Mouse (Mus musculus) hindlimb bud, embryonic 11.5 days (tissue): ENCODE data around the gene Supt5.

Source experiments
- DNase-seq: peaks from one replicate; pipeline ENCODE4 v3.0.0-alpha.2; 2012; ENCODE audit warnings: low read depth, low spot score; ENCODE audit errors: extremely low spot score

Gene Supt5

DNA sequence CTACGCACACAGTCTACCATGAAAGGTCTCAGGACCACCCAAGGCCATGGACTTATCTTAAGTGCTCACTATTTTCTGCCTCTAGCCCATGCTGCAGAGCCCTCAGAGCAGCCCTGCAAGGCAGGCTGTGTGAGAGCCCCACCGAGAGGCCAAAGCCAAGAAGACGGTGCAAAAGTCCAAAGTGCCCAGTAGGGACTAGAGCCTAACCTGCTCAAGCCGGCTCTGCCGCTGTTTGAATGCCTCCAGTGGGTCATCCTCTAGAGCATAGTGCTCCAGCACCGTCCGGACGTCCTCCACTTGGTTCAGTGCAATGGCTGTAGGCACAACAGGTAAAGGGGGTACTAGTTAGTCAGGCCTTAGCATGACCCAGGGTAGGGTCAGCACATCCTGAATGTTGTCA lies 32.3 kb downstream of the Supt5 start:
- no peak for DNase-seq

DNA sequence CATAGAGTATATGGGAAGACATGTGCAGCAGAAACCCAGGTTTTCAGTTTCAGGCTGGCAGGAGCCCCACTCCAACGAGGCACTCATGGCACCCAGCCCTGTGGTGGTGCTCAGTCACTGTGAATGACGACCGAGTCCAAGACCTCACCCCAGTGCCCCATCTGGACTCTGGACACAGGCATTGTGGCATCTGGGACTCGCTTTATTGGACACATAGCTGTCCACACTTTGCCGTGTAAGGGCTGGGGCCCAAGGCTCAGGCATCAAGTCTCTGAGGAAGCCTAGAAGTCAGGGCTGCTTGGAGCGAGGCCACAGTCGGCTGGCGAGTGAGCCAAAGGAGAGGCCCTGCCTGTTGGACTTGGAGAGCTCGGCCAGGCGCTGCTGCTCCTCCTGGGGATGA lies 32.9 kb downstream of the Supt5 start:
- DNase-seq: no peak

DNA sequence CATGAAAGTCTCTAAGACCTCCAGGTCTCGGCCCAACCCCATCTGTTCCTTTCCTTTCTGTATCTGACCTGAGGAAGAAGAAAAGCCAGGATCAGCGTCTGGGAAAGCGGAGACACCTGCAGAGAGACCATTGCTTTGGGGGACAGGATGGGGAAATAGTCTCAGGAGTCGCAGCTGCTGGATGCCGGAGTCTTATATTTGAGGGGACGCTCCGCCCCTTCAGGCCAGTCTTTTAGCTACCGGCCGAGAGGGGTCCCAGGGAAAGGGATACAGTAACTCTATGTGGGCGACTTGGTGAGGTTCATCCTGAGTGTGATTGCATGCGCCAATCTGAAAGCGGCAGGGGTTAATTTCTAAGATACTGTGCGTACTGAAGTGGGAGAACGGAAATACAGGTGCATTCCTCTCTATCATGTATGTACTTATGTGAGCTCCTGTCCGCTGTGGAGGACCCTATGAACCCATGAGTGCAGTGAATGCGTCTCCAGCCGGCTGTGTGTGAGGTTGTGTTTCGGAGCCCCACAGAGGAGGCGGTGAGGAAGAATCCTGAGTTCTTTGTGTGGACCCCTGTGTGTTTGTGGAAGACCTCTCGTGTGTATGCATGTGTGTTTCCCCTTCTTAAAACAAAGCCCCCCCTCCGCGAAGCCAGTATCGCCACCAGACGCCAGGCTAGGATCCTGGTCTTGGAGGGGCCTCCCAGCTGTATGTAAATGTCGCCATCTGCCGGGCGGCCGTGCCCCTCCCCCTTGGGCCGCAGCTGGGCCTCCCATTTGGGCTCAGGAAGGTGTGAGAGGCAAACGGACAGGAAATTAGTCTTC lies 36.7 kb downstream of the Supt5 start, which contains the start of gene Dll3:
Dll3 (minus strand) TSS at position 623 of the 818 bp plus-strand sequence.
- DNase-seq: no peak

DNA sequence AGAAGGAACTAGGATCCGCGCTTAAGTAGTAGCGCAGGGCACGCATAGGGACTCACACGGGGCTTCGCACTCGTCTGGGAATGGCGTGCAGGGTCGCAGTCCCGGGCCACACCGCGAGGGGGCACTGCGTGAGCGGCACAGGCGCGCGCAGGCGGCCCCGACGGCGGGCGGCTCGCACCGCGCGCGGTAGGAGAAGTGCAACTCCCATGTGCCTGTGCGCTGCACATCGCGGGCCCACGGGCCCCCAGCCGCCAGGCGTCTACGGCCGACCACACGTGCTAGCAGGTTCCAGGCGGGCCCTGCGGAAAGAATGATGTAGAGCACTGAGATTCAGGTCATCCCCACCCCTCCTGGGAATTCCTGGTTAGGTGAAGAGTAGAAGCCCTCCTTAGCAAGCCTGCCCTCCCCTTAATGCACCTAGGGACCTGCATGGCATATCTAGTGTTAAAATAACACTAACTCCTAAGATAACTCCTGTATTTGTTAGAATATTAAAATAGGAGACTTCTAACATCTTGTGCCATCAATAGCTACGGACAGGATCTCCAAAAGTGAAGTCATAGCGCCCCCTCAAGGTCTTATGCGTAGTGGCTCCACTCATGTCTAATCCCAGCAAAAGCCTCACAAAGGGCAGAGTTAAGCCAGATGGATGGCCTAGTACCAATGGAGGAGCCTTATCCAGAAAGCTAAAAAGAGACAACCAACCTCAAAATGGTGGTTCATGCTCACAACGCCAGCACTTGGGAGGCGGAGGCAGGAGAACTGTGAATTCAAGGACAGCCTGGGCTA lies 39.5 kb downstream of the Supt5 start:
- peak; percentile 54 for DNase-seq

DNA sequence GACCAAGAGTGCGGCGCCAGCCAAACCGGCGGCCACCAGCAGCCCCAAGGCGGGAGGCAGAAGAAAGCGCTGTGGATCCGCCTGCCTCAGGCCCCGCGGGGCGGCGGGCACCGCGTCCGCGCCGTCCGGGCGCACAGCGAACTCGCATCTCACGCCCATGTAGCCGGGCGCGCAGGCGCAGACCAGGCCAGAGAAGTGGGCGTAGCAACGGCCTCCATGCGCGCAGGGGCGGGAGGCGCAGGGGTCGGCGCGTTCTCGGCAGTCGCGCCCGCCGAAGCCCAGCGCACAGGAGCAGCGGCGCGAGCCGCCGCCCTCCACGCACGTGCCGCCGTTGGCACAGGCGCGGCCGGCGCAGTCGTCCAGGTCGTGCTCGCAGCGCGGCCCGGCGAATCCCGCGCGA lies 44.1 kb downstream of the Supt5 start:
- DNase-seq: peak; percentile 46

DNA sequence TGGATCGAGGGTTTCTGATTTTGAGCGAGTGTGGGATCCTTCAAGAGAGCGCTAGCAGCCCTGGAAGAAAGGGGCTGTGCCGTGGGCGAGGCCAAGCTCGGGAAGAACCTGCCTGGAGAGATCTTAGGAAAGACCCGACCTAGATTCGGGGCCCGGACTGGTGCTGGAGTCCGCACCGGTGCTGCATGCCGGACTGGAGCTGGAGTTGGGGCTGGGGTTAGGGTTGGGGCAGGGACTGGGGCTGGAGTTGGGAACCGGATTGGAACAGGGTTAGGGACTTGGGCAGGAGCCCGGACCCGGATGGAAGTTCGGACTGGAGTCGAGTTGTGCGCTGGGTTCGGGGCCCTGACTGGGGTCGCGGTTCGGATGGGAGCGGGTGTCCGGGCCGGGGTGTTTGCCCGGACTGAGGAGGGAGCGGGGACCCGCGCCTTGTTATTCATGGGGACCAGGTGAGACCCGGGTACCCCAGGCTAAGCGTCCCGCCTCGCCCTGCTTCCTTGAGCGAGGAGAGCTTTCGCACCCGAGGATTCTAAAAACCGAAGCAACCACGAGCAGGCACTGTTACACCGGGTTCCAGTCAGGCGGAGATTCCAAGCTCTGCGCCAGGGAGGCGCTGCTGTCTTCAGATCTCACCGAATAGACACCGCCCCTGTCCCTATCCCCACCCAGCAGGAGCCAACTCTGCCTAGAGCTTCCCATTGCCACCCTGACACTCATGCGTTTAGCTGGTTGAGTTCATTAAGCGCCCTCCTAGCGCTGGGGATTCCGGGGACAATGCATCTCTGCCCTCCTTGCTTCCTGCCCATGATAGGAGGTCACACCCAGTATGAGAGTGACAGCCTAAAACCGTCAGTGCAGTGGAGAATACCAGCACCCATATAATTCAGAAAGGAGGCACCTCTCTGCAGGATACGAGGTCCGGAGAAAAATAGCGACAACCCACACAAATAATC lies 47.6 kb downstream of the Supt5 start, which contains the start of gene Selenov:
Selenov (minus strand) TSS at position 549 of the 953 bp plus-strand sequence.
- no peak for DNase-seq

DNA sequence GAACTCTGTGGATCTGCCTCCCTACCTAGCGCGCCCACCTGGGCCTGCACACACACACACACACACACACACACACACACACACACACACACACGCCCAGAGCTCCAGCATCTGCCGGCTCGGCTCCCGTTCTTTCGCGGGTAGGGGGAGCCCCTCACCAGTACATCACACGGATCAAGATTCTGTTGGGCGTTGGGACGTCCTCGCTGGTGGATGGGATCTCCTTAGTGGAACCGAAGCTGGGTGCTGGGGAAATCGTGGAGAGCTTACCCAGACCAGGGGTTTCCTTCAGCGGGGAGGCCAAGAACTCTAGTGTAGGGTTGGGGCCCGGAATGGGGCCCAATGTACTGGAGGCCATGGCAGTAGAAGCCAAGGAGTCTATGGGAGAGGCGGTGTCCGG lies 48.4 kb downstream of the Supt5 start:
- no peak for DNase-seq

DNA sequence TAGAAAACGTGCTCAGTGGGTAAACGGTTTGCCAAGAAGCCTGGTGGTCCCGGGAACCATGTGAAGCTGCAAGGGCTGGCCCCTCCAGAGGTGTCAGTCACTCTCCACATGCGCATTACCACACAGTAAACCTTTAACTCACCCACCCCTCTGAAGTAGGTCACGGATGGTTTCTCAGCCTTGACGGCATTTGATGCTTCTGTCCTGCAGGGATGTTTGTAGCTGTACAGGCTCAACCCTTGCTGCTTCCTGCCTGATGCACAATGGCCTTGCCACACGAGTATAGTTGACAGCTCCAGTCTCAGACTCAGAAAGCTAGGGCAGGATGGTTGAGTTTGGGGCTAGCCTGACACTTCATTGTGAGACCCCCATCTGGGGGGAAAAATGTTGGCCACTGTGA lies 57.9 kb downstream of the Supt5 start:
- DNase-seq: no peak

DNA sequence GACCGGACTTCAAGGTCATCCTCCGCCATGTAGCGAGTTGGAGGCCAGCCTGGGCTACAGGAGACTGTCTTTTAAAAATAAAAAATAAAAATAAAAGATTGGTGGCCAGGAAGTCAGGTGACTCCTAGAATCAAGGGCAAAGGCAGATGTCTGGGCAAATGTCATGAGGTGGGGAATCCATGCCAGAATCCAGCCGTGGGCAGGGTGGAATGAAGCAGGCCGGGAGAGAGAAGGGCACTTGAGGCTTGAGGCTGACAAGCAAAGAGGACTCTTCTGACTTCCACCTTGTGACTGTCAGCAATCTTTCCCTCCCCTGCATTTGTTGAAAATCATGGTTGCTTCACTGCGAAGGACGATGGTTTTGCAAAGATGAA lies 60.3 kb downstream of the Supt5 start:
- DNase-seq: no peak

DNA sequence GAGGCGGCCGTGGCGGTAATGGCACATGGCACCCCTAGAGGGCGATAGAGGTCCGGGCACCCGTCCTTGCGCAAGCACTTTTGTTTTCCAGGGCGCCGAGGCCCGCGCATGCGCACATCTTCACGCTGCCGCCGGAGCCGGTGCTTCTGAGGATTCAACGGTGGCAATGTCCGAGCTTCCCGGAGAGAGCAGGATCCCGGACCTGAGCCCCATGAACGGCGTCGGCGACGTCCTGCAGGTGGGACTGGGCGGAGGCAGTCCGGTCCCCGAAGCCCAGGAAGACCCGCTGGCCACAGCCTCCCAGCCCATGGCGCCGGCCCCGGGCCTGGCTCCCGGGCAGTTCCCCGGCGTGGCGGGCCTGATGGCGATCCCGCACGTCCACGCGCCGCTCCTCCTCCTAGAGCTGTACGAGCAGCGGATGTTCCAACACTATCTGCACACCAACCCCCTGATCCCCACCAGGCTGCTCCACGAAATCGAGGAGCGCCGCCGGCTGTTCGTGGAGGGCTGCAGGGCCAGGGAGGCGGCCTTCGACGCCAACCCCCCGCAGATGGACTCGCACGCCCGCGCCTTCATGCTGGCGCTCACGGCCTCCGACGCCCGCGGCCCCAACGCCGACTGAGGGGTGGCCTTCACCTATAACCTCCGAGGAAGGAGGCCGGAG lies 60.8 kb downstream of the Supt5 start, which contains the start of gene Eid2b:
Eid2b (plus strand) TSS at position 125 of the 664 bp plus-strand sequence.
- peak; percentile 83 for DNase-seq

DNA sequence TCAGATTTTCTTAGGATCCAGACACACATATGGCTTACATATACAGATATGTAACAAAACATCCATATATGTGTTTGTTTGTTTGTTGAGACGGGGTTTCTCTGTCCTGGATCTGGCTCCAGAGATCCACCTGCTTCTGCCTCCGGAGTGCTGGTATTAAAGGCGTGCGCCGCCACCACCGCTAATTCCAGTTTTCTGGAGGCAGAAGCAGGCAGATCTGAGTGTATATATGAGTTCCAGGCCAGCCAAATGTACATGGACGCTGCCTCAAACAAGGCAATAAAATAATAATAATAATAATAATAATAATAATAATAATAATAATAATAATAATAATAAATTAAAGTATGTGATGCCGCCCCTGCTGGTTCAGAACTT lies 61.3 kb downstream of the Supt5 start:
- DNase-seq: no peak

DNA sequence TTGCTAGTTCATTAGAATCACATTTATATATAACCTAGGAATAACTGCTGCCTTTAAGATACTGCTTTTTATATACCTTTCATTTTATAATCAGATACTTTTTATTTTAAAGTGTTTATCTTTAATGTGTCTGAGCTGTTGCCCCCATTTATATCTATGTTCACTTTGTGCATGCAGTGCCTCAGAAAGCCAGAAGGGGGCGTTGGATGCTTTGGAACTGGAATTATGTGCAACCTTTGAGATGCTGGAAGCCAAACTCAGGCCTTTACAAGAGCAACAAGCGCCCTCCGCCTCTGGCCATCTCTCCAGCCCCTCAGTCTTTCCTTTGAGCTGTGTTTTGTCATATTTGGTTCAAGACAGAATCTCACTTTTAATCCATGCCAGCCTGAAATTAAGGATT lies 66.8 kb downstream of the Supt5 start:
- DNase-seq: no peak

DNA sequence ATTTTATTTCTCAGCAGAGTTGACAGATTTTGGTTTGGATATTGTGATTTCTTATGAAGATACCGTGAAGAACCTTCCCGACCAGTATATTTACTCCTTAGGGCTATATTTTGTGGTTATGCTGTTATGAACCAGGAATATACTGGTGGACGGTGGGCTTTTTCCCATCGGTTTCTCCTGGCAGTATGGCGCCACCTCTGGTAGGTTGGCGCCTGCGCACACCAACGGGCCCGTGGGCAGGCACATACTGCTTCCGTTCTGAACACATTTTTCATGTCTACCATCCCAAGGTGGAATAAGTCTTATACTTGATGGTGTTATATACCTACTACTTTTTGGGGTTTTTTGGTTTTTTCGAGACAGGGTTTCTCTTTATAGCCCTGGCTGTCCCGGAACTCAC lies 69.2 kb downstream of the Supt5 start:
- DNase-seq: no peak

DNA sequence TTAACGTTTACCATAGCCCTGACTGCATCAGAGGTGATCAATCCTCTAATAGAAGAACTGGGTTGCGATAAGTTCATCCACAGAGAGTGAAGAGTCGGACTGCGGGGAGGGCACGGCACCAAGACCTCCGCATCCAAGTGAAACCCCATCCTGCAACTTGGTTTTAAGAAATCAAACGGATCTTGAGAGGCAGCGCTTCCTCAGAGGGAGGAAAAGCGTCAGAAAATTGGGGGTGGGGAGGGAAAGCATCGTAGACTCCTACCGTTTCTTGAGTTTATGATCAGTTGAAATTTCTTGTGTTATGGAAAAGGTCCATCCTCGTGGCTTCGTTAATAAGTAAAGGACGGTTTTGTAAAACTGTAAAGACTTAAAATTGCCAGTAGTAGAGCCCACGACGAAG lies 70.0 kb downstream of the Supt5 start:
- DNase-seq: no peak

DNA sequence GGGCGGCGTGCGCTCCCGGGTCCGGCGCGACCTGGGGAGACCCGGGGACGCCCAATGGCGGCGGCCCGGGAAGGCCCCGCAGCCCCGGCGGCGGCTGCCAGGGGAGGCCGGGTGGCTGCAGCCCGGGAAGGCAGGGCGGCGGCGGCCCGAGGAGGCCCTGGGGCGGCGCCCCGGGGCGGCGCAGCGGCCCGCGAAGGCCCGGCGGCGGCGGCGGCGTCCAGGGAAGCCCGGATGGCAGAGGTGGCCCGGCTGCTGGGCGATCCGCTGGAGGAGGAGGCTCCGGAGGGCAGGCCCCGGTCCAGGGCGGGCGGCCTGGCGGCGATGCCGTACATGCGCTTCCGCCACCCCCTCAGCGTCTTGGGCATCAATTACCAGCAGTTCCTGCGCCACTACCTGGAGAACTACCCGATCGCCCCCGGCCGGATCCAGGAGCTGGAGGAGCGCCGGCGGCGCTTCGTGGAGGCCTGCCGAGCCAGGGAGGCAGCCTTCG lies 70.5 kb downstream of the Supt5 start:
- DNase-seq: no peak

DNA sequence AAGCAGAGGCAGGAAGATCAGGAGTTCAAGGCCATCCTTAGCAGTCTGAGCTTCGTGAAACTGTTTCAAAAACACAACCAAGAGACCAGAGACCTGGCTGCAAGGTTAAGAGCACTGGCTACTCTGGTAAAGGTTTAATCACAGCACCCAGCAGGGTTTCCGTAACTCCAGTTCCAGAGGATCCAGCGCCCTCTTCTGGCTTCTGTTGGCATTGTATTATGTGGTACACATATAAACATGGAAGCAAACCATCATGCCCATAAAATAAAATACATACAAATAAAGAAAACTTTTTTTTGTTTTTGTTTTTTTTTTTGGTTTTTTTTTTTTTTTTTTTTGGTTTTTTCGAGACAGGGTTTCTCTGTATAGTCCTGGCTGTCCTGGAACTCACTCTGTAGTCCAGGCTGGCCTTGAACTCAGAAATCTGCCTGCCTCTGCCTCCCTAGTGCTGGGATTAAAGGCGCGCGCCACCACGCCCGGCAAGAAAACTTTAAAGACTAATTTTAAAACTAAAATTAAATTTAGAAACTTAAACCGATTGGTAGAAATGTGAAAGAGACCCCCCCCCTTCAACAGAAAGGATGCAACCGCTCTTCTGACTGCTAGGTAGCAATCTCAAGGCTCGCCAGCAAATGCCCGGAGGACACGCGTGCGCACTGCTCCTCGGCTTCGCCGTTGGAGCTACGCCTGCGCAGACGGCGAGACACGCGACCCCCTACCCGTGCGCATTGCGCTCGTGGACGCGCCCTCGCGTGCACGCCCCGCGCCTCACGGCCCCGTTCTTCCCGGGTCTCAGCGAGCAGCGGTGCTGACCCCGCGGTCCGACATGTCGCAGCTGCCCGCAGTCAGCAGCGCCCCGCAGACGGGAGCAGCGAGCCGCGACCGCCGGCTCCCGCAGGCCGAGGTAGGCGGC lies 71.2 kb downstream of the Supt5 start, which contains the start of gene Eid2:
Eid2 (plus strand) TSS at position 753 of the 913 bp plus-strand sequence.
- DNase-seq: peak; percentile 57

DNA sequence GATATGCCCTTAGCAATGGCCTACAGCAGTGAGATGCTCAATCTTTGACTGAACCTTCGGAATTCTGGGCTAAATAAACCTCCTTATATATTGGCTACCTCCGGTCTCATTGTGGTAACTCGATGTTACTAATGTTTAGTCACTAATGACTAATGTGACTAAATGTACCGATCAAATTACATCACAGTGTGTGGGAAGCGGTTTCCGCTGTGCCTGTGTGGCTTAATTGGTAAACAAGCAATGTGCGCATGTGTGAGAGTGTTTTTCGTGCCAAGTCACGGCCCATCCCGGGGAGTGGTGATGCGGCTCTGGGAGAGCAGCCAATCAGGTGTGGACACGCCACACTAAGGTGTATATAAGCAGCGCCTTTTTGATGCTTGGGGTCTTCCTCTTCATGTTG lies 73.2 kb downstream of the Supt5 start:
- DNase-seq: no peak
